Mouse (Mus musculus) liver, adult 2 months (tissue): Measurements from ENCODE around the gene Icam1. TPM values are rescaled to one million over a fixed set of nuclear protein-coding genes. Genes with fewer than 3 reads are reported as not detected.
A peak's percentile ranks its signal among the peaks of the same experiment; 100 is the strongest.

ENCODE experiments used
- DNase-seq: peaks from one replicate; pipeline ENCODE4 v3.0.0-alpha.2; 2011; ENCODE audit warnings: low read depth, low spot score; ENCODE audit errors: extremely low read depth
- H3K27ac ChIP-seq: fragments of 200-500 bp; replicated peaks from 2 replicates; pipeline ENCODE4 v1.5.1; 2012; ENCODE audit warnings: low read depth, mild to moderate bottlenecking, control low read depth, inconsistent platforms, low read length; ENCODE audit not compliant: insufficient read depth
- H3K27me3 ChIP-seq: fragments of 200-500 bp; 2 replicates; pipeline ENCODE4 v1.6.1; 2012; ENCODE audit warnings: mild to moderate bottlenecking, moderate library complexity, low read length, inconsistent platforms; ENCODE audit not compliant: control insufficient read depth, insufficient read depth
- H3K36me3 ChIP-seq: fragments of 200-500 bp; 2 replicates; pipeline ENCODE4 v1.6.1; 2012; ENCODE audit warnings: low read length, inconsistent platforms; ENCODE audit not compliant: control insufficient read depth, insufficient read depth
- H3K4me1 ChIP-seq: fragments of 200-500 bp; 2 replicates; pipeline ENCODE4 v1.6.1; 2011; ENCODE audit warnings: low read length; ENCODE audit not compliant: control insufficient read depth, insufficient read depth
- H3K4me3 ChIP-seq: fragments of 200-500 bp; 2 replicates; pipeline ENCODE4 v1.5.1; 2011; ENCODE audit warnings: low read depth, mild to moderate bottlenecking, control low read depth, low read length, moderate library complexity; ENCODE audit not compliant: insufficient read depth
- H3K79me2 ChIP-seq: fragments of 200-500 bp; 2 replicates; pipeline ENCODE4 v1.6.1; 2012; ENCODE audit warnings: inconsistent platforms, mild to moderate bottlenecking, low read length, moderate library complexity; ENCODE audit not compliant: control insufficient read depth, insufficient read depth
- H3K9ac ChIP-seq: fragments of 200-500 bp; 2 replicates; pipeline ENCODE4 v1.6.1; 2012; ENCODE audit warnings: low read depth, mild to moderate bottlenecking, control low read depth, inconsistent platforms, low read length
- CTCF ChIP-seq: fragments of 200-500 bp; IDR thresholded peaks from 2 replicates; pipeline ENCODE4 v1.5.1; 2011; ENCODE audit warnings: low read depth, low read length, control low read depth
- POLR2A ChIP-seq: fragments of 200-500 bp; IDR thresholded peaks from 2 replicates; pipeline ENCODE4 v1.6.1; 2011; ENCODE audit warnings: low read length, control low read depth; ENCODE audit not compliant: insufficient read depth; ENCODE audit errors: extremely low read depth
- WGBS: fragments of 180-500 bp; shearing (Covaris S2); methylation state at CpG from one replicate; pipeline ENCODE4 v1.1.7; 2018; 5-methylcytosine and 5-hydroxymethylcytosine counted together
- polyA plus RNA-seq: library from polyadenylated mRNA; depleted of rRNA; stranded (reverse); fragments of >200 nt; gene quantifications from 2 replicates; pipeline ENCODE4 v1.2.3, GENCODE M21; 2012
- total RNA-seq: library from RNA; depleted of rRNA; stranded (reverse); fragments of >200 nt; gene quantifications from 2 replicates; pipeline ENCODE4 v1.2.3, GENCODE M21; 2014

Icam1 gene
- total and polyA plus RNA-seq, 2 experiments: 8.6 to 11.6 TPM

GRCm38 (mm10) chr9:20973001-20973681 lies 42.6 kb upstream of the Icam1 start:
- Histone ChIP-seq H3K9ac (peak overlapping the region; percentile 30; the same call in 1 of the 2 replicates), H3K27me3 (no peaks in the 10 kb centered on the region), H3K27ac (no peak overlapping the region), H3K36me3 (no peaks in the 10 kb centered on the region), H3K79me2 (peaks cover 4% of the 10 kb centered on the region; the same call in 1 of the 2 replicates), H3K4me1 (peaks cover 5% of the 10 kb centered on the region), H3K4me3 (no peak overlapping the region)
- WGBS: 89% methylated on average over 4 of the region's 4 CpGs
- TF ChIP-seq POLR2A (no peak), CTCF (no peak)
- no peak for DNase-seq

GRCm38 (mm10) chr9:20973682-20974075 lies 42.1 kb upstream of the Icam1 start:
- Histone ChIP-seq H3K27me3 (no peaks in the 10 kb centered on the region), H3K79me2 (peaks cover 4% of the 10 kb centered on the region; the same call in 1 of the 2 replicates), H3K9ac (no peak overlapping the region), H3K4me3 (no peak overlapping the region), H3K36me3 (no peaks in the 10 kb centered on the region), H3K4me1 (peaks cover 5% of the 10 kb centered on the region), H3K27ac (no peak overlapping the region)
- DNase-seq: no peak
- WGBS: 76% methylated on average over 6 of the region's 6 CpGs
- TF ChIP-seq CTCF (no peak), POLR2A (no peak)

DNA sequence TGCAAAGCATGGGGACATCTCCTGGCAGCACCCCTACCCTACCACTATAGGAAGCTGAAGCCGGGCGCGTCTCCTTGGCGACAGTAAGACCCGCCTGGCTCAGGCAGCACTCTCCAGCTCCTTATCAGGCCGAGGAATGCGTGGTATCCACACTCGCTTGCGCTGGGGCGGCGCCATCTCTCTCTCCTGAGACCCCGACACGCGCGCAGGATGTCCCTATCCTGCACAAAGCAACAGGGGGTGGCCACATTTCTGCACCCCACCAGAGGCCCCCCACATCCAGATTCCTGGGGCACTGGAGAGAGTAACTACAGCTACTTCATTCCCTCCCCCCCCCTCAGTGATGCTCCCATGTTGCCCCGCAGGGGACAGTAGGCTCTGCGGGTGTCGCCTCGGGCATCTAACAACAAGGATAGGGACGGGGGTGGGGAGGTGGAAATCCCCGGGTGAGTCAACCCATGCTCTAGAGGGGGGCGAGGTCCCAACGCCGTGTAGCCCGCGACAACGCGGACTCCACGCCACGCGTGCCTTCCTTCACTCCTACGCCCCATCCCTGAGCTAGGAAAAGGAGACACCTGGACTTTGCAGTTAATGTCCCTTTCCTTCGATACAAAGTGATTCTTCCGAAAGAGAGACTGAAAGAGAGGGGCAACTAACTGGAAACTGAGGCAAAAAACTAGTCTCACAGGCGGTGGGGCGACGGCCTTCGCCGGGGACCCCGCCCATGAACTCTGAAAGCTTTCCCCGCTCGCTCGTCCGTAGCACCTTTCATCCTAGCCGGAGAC lies 40.2 kb upstream of the Icam1 start:
- H3K79me2 ChIP-seq: peaks cover 4% of the 10 kb centered on the region; the same call in 1 of the 2 replicates
- TF ChIP-seq POLR2A (no peak), CTCF (no peak)
- H3K9ac ChIP-seq: peak overlapping the region; percentile 92
- H3K27ac ChIP-seq: peak overlapping the region; percentile 58
- H3K4me1 ChIP-seq: peaks cover 5% of the 10 kb centered on the region
- 23% methylated on average over 44 of the region's 45 CpGs for WGBS
- H3K4me3 ChIP-seq: peak overlapping the region; percentile 88
- no peaks in the 10 kb centered on the region for H3K27me3 ChIP-seq
- H3K36me3 ChIP-seq: no peaks in the 10 kb centered on the region
- no peak for DNase-seq

DNA sequence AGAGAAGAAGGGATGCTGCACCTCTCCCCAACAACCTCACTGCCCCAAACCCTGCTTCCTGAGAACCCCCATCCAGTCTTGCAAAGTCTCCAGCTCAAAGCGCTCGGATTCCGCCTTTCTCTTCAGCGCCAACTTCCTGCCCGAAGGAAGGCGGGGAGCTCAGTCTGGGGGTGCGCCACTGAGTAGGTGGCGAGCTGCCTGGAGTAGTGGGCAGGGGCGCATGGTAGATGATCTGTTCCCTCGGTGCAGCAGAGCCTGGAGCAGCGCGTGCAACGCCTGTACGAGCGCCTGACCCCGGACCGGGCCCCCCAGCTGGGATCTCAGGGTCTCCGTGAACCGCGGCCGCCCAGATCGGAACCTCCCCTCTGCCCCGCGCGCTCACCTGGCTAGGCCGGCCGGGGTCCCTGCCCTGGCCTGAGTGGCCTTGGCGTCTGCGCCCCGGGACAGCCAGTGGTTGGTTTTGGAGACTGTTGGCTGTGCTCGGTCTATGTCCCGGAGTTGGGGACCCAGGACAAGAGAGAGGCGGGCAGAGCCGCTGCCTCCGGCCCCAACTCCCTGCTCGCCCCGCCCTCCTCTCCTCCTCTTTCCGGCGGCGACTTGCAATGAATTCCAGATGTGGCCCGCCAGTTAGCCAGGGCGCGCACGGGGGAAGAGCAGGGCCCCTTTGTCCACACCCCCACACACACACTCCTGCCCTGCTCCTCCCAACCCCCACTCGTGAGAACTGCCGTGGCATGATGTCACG lies 39.4 kb upstream of the Icam1 start, which contains the start of gene S1pr2:
Gene S1pr2 (minus strand): TSS at position 566 of the 745 bp plus-strand sequence.
- no peaks in the 10 kb centered on the region for H3K36me3 ChIP-seq
- no peak for TF ChIP-seq CTCF
- TF ChIP-seq POLR2A: 0 out of 2 replicates have a peak, but pooled peaks have one; percentile 40
- no peaks in the 10 kb centered on the region for H3K27me3 ChIP-seq
- peaks cover 4% of the 10 kb centered on the region; the same call in 1 of the 2 replicates for H3K79me2 ChIP-seq
- DNase-seq: peak; percentile 66
- H3K4me1 ChIP-seq: peaks cover 5% of the 10 kb centered on the region
- H3K27ac ChIP-seq: peak within 1 kb of the TSS; percentile 58
- under 1% methylated on average over 47 of the region's 47 CpGs for WGBS
- H3K4me3 ChIP-seq: peak within 1 kb of the TSS; percentile 88
- peak within 1 kb of the TSS; percentile 92 for H3K9ac ChIP-seq

- Histone ChIP-seq H3K36me3 (no peaks in the 10 kb centered on the region), H3K4me1 (peaks cover 5% of the 10 kb centered on the region), H3K27ac (peak overlapping the region; percentile 58), H3K9ac (peak overlapping the region; percentile 92), H3K4me3 (peak overlapping the region; percentile 88), H3K79me2 (peaks cover 4% of the 10 kb centered on the region; the same call in 1 of the 2 replicates), H3K27me3 (no peaks in the 10 kb centered on the region)
- DNase-seq: peak; percentile 96
- peak; percentile 39; the same call in 1 of the 2 replicates for TF ChIP-seq CTCF
- TF ChIP-seq POLR2A: no peak
- WGBS: 1% methylated on average over 4 of the region's 4 CpGs
These were observed 38.7 kb upstream of the Icam1 start for GRCm38 (mm10) chr9:20976961-20977689.
